Mouse (Mus musculus) testis, adult 2 months (tissue): Measurements from ENCODE around the gene Cblb. TPM values are rescaled to one million over a fixed set of nuclear protein-coding genes. Genes with fewer than 3 reads are reported as not detected.

ENCODE experiments used
- H3K27ac ChIP-seq: fragments of 200-500 bp; 2 replicates; pipeline ENCODE4 v1.5.1; 2012; ENCODE audit warnings: low read depth, low read length; ENCODE audit not compliant: control insufficient read depth, insufficient read depth
- H3K27me3 ChIP-seq: fragments of 200-500 bp; 2 replicates; pipeline ENCODE4 v1.6.1; 2012; ENCODE audit warnings: mild to moderate bottlenecking, low read length, moderate library complexity; ENCODE audit not compliant: control insufficient read depth, insufficient read depth
- H3K36me3 ChIP-seq: fragments of 200-500 bp; 2 replicates; pipeline ENCODE4 v1.6.1; 2012; ENCODE audit warnings: mild to moderate bottlenecking, low read length; ENCODE audit not compliant: control insufficient read depth, insufficient read depth
- H3K4me1 ChIP-seq: fragments of 200-500 bp; 2 replicates; pipeline ENCODE4 v1.6.1; 2012; ENCODE audit warnings: low read length; ENCODE audit not compliant: control insufficient read depth, insufficient read depth
- H3K4me3 ChIP-seq: fragments of 200-500 bp; 2 replicates; pipeline ENCODE4 v1.5.1; 2012; ENCODE audit warnings: low read depth, mild to moderate bottlenecking, low read length, moderate library complexity, mixed read lengths; ENCODE audit not compliant: control insufficient read depth
- CTCF ChIP-seq: fragments of 200-500 bp; IDR thresholded peaks from 2 replicates; pipeline ENCODE4 v1.5.1; 2012; ENCODE audit warnings: low read depth, mild to moderate bottlenecking, inconsistent platforms, low read length, moderate library complexity; ENCODE audit not compliant: control insufficient read depth, insufficient read depth, insufficient replicate concordance
- POLR2A ChIP-seq: fragments of 200-500 bp; IDR thresholded peaks from 2 replicates; pipeline ENCODE4 v1.6.1; 2012; ENCODE audit warnings: low read depth, mild to moderate bottlenecking, inconsistent platforms, low read length, moderate library complexity; ENCODE audit not compliant: control insufficient read depth
- polyA plus RNA-seq: library from polyadenylated mRNA; depleted of rRNA; stranded (reverse); fragments of >200 nt; gene quantifications from 2 replicates; pipeline ENCODE4 v1.2.3, GENCODE M21; 2012

Gene Cblb
- polyA plus RNA-seq, 1 experiment = 17.3 TPM

- no peaks in the 10 kb centered on the region for H3K36me3 ChIP-seq
- H3K27ac ChIP-seq = no peak overlapping the region
- H3K4me3 ChIP-seq = no peak overlapping the region
- TF ChIP-seq CTCF (no peak), POLR2A (no peak)
- no peaks in the 10 kb centered on the region for H3K27me3 ChIP-seq
- H3K4me1 ChIP-seq = no peaks in the 10 kb centered on the region
Measured at GRCm38 (mm10) chr16:52077901-52078300, 46.9 kb downstream of the Cblb start.

GRCm38 (mm10) chr16:52078758-52079474, 47.9 kb downstream of the Cblb start:
- Histone ChIP-seq H3K27ac (no peak overlapping the region), H3K4me1 (no peaks in the 10 kb centered on the region), H3K27me3 (no peaks in the 10 kb centered on the region), H3K4me3 (no peak overlapping the region), H3K36me3 (no peaks in the 10 kb centered on the region)
- TF ChIP-seq POLR2A = no peak
- TF ChIP-seq CTCF = no peak

- no peaks in the 10 kb centered on the region for H3K36me3 ChIP-seq
- no peak for TF ChIP-seq CTCF
- TF ChIP-seq POLR2A = no peak
- no peak overlapping the region for H3K27ac ChIP-seq
- no peak overlapping the region for H3K4me3 ChIP-seq
- no peaks in the 10 kb centered on the region for H3K4me1 ChIP-seq
- no peaks in the 10 kb centered on the region for H3K27me3 ChIP-seq
Measured at GRCm38 (mm10) chr16:52079475-52079823, 48.4 kb downstream of the Cblb start.

- no peak for TF ChIP-seq CTCF
- no peak for TF ChIP-seq POLR2A
- H3K4me1 ChIP-seq = no peaks in the 10 kb centered on the region
- H3K4me3 ChIP-seq = no peak overlapping the region
- no peaks in the 10 kb centered on the region for H3K27me3 ChIP-seq
- no peak overlapping the region for H3K27ac ChIP-seq
- no peaks in the 10 kb centered on the region for H3K36me3 ChIP-seq
Measured at GRCm38 (mm10) chr16:52080619-52081395, 49.8 kb downstream of the Cblb start.

GRCm38 (mm10) chr16:52081756-52082155, 50.7 kb downstream of the Cblb start:
- Histone ChIP-seq H3K36me3 (no peaks in the 10 kb centered on the region), H3K27ac (no peak overlapping the region)
- TF ChIP-seq POLR2A (no peak), CTCF (no peak)

GRCm38 (mm10) chr16:52086793-52087450, 55.9 kb downstream of the Cblb start:
- Histone ChIP-seq H3K36me3 (no peaks in the 10 kb centered on the region), H3K4me1 (no peaks in the 10 kb centered on the region), H3K27ac (no peak overlapping the region), H3K4me3 (no peak overlapping the region), H3K27me3 (no peaks in the 10 kb centered on the region)
- no peak for TF ChIP-seq POLR2A
- TF ChIP-seq CTCF = no peak

More at GRCm38 (mm10) chr16:52081756-52082155, 50.7 kb downstream of the Cblb start:
- Histone ChIP-seq H3K4me1 (no peaks in the 10 kb centered on the region), H3K4me3 (no peak overlapping the region), H3K27me3 (no peaks in the 10 kb centered on the region)

- TF ChIP-seq POLR2A = no peak
- no peak for TF ChIP-seq CTCF
- H3K4me3 ChIP-seq = no peak overlapping the region
- no peaks in the 10 kb centered on the region for H3K4me1 ChIP-seq
- H3K27ac ChIP-seq = no peak overlapping the region
- no peaks in the 10 kb centered on the region for H3K36me3 ChIP-seq
- H3K27me3 ChIP-seq = no peaks in the 10 kb centered on the region
Measured at GRCm38 (mm10) chr16:52089354-52089753, 58.3 kb downstream of the Cblb start.
